In genomic region chr7:127110239-127111007, GRCm38 (mm10) we compare ENCODE assay signal across 9 mouse cellular contexts. TPM values are rescaled to one million over a fixed set of nuclear protein-coding genes. Genes with fewer than 3 reads are reported as not detected.
DNase-seq lines count a peak whose midpoint lies in the region; ATAC-seq and TF ChIP-seq lines count a peak whose summit lies in the region.
"Had no signal": no experiment of that assay in that cellular context is flagged by ENCODE, and none has a peak within 500 bp of the region (broad histone marks: within the 10 kb centered on the region; RNA-seq: fewer than 3 reads in every experiment).

No protein-coding gene starts in this region.

- no peak overlapping the region for H3K4me3 ChIP-seq in limb, embryonic 14.5 days (replicated peaks; ENCODE audit: low read length)
- H3K4me3 ChIP-seq: embryonic facial prominence, embryonic 12.5 days had no signal

- H3K27ac ChIP-seq in limb, embryonic 14.5 days (replicated peaks; ENCODE audit: low read depth, low read length) = no peak overlapping the region
- H3K27ac ChIP-seq: embryonic facial prominence, embryonic 12.5 days had no signal

- no peaks in the 10 kb centered on the region for H3K9me3 ChIP-seq in limb, embryonic 14.5 days (ENCODE audit: control insufficient read depth, low read length)
- H3K9me3 ChIP-seq: embryonic facial prominence, embryonic 12.5 days had no signal

- H3K36me3 ChIP-seq in limb, embryonic 14.5 days (ENCODE audit: control insufficient read depth, insufficient read depth, low read length) = no peaks in the 10 kb centered on the region
- H3K36me3 ChIP-seq: embryonic facial prominence, embryonic 12.5 days had no signal

- peak; percentile 79 for ATAC-seq in limb, embryonic 14.5 days (ENCODE audit: low FRiP score, low read depth)
- peak; percentile 54 for ATAC-seq in monocyte, adult 5-6 weeks (replicated peaks; ENCODE audit: insufficient number of reproducible peaks, low FRiP score, low TSS enrichment, poor library complexity, severe bottlenecking)

- no peaks in the 10 kb centered on the region for H3K27me3 ChIP-seq in limb, embryonic 14.5 days (ENCODE audit: control insufficient read depth, insufficient read depth, low read length)
- H3K27me3 ChIP-seq: embryonic facial prominence, embryonic 12.5 days had no signal

- H3K4me1 ChIP-seq in limb, embryonic 14.5 days (ENCODE audit: control insufficient read depth, insufficient read depth, low read length) = no peaks in the 10 kb centered on the region
- H3K4me1 ChIP-seq: embryonic facial prominence, embryonic 12.5 days had no signal

- 44% methylated on average over 18 of the region's 18 CpGs for WGBS in limb, embryonic 14.5 days

- H3K9ac ChIP-seq in limb, embryonic 14.5 days (ENCODE audit: low read depth, low read length, severe bottlenecking) = no peak overlapping the region
- H3K9ac ChIP-seq: embryonic facial prominence, embryonic 12.5 days had no signal

- no peak overlapping the region for H3K4me2 ChIP-seq in limb, embryonic 14.5 days (replicated peaks; ENCODE audit: low read depth, low read length, severe bottlenecking)
- H3K4me2 ChIP-seq: embryonic facial prominence, embryonic 12.5 days had no signal

- TF ChIP-seq POLR2A in limb, embryonic 14.5 days (IDR thresholded peaks at IDR 0.05; ENCODE audit: borderline replicate concordance, extremely low read depth, insufficient read depth, insufficient read length) = no peak

- DNase-seq in urinary bladder, adult 18-20 months (ENCODE audit: low spot score in 2 of 2) = peak; percentile 21 to 38
- no peak for DNase-seq in urinary bladder, adult 2 months (ENCODE audit: low spot score)
- DNase-seq in cerebellum, postnatal 25 days = peak; percentile 86 to 92
- DNase-seq in gastrocnemius, adult 18-20 months (ENCODE audit: low spot score) = peak; percentile 65
- peak; percentile 60 to 75 for DNase-seq in kidney, adult 8-10 months
- DNase-seq in limb, embryonic 14.5 days (ENCODE audit: low spot score) = peak; percentile 83
- DNase-seq in spleen, postnatal 4 days (ENCODE audit: low spot score in 2 of 2) = peak; percentile 77 to 88

RNA-seq across cellular contexts. Expression of gene Qprt, which starts 11.6 kb away (rescaled TPM):
- polyA plus RNA-seq in urinary bladder, adult 2 months (2012; rRNA removed) = 0.80 and 0.81 TPM in 2 replicates
- under 1 TPM; 0.37 to 0.55 TPM for total RNA-seq in gastrocnemius, adult 18-20 months (2021)
- polyA plus RNA-seq in limb, embryonic 14.5 days (2012; rRNA removed) = 6.0 and 6.5 TPM in 2 replicates
- 3.9 and 4.3 TPM in 2 replicates for polyA plus RNA-seq in limb, embryonic 14.5 days (2014; fragmentation: Nextera tagmentation; extraction: Ambion mirVana)
- 5.1 to 16.1 TPM (median 9.1 TPM) in 3 replicates for total RNA-seq in monocyte, adult 5-6 weeks (2017)

RNA-seq across cellular contexts. Expression of gene AI467606, which starts 19.3 kb away (rescaled TPM):
- polyA plus RNA-seq in urinary bladder, adult 2 months (2012; rRNA removed) = 4.4 and 6.0 TPM in 2 replicates
- under 1 TPM; 0.50 to 0.93 TPM for total RNA-seq in gastrocnemius, adult 18-20 months (2021)
- 5.6 and 7.1 TPM in 2 replicates for polyA plus RNA-seq in limb, embryonic 14.5 days (2012; rRNA removed)
- 4.9 and 5.3 TPM in 2 replicates for polyA plus RNA-seq in limb, embryonic 14.5 days (2014; fragmentation: Nextera tagmentation; extraction: Ambion mirVana)
- 34.3 to 52.4 TPM (median 39.3 TPM) in 3 replicates for total RNA-seq in monocyte, adult 5-6 weeks (2017)

RNA-seq across cellular contexts. Expression of gene Zg16, which starts 23.3 kb away (rescaled TPM):
- 0.15 and 0.34 TPM in 2 replicates for polyA plus RNA-seq in urinary bladder, adult 2 months (2012; rRNA removed)
- total RNA-seq in gastrocnemius, adult 18-20 months (2021) = not detected
- 0.45 TPM in 1 of 2 replicates, not detected in the other for polyA plus RNA-seq in limb, embryonic 14.5 days (2012; rRNA removed)
- polyA plus RNA-seq in limb, embryonic 14.5 days (2014; fragmentation: Nextera tagmentation; extraction: Ambion mirVana) = not detected in 2 replicates
- total RNA-seq in monocyte, adult 5-6 weeks (2017) = not detected in 3 replicates
- polyA plus RNA-seq: embryonic facial prominence, embryonic 12.5 days had no signal

RNA-seq across cellular contexts. Expression of gene Spn, which starts 27.2 kb away (rescaled TPM):
- polyA plus RNA-seq in urinary bladder, adult 2 months (2012; rRNA removed) = 1.2 and 1.9 TPM in 2 replicates
- total RNA-seq in gastrocnemius, adult 18-20 months (2021) = under 1 TPM; 0.07 to 0.14 TPM
- polyA plus RNA-seq in limb, embryonic 14.5 days (2012; rRNA removed) = 0.73 and 0.87 TPM in 2 replicates
- polyA plus RNA-seq in limb, embryonic 14.5 days (2014; fragmentation: Nextera tagmentation; extraction: Ambion mirVana) = 0.37 and 0.44 TPM in 2 replicates
- 1,218 to 1,278 TPM (median 1,233 TPM) in 3 replicates for total RNA-seq in monocyte, adult 5-6 weeks (2017)
- polyA plus RNA-seq: embryonic facial prominence, embryonic 12.5 days had no signal

Comparison
In these comparisons a context has a peak if more than half of its experiments do, and no peak if none do; other contexts are left out.
1. RNA of gene AI467606, which starts 19.3 kb away (total RNA-seq): 34.3 to 52.4 TPM in monocyte, adult 5-6 weeks; 0.50 to 0.93 TPM in gastrocnemius, adult 18-20 months; every median in the first group is over 10 times any median in the second.